Mouse (Mus musculus) telencephalon, adult 2 months (tissue): ENCODE measurements at regions not wholly inside any gene's neighbourhood (a gene's known extent, or its start where the extent isn't known, plus 50 kb on each side); places are given as distances from the start of the nearest gene placed in this dataset.

Experiments used
- DNase-seq: peaks from one replicate; pipeline ENCODE4 v3.0.0-alpha.2; 2011; ENCODE audit warnings: low read depth, low spot score

DNA sequence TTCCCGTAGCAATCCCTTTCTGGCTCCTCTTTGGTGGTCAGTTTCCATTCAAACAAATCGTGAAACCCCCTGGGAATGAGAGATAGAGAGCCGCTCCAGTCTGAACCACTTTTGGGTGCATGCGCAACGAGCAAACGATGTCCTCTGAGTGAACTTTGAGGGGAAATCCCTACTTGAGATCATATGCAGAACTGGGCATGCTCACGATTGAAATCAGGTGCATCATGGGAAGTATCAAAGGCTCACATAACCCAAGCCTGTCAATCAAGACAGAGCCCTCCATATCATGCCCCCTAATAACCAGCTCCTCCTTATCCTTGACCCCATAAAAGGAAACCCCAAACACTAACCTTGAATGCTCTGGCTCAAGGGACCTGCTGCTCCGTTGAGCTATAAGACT, 59.1 kb upstream of the Dio3 start:
- no peak for DNase-seq

DNA sequence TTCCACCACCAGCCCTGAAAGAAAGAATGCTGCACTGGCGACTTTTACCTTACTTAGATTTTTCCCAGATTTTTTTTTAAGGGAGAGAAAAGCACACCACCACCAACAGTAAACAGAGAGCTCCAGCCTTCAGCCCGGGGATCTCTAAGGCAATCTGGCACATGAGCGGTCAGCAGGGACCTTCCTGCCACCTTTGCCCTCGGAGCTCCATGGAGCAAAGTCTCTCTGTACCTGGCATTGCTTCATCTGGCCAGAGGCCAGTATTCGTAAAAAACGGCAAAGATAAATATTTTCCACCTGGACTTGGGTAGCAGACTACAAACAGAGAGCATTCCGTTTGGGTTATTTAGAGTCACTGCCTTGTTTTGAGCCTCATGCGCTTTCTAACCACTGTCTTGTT, 58.4 kb upstream of the Dio3 start:
- no peak for DNase-seq

DNA sequence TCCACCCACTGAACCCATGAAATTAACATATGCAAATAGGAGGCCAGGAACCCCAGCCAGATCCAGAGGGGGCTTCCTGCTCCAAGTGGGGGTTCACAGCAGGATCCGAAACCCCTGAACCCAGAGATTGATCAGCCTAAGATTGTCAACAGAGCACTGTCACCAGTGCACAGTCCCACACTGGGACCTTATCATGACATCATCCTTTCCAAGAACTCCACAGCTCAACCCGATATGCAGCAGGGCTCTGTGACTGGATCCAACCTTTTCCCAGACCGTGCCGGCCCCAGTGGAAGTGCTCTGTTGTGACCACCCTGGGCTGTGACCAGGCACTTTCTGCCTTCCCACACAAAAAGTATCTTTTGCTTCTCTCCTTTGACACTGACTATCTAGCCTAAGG, 57.7 kb upstream of the Dio3 start:
- DNase-seq, result no peak

DNA sequence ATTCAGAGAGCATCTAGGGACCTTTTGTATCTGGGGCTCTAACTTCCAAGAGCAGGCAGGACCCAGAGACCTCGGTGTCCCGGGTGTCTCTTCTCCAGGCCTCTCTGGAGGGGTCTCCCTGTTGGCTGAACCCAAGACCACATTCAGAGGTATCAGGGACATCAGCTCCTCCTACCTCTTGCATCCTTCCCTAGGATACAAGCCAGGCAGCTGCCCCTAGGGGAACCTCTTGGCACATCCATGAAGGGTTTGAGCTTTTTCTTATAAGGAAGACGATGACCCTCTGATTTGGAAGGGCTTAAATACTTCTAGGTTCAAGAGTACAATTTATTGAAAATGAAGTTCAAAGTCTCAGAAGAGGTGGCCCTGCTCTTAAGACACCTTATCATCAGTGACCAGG, 57.2 kb upstream of the Dio3 start:
- DNase-seq, result no peak

DNA sequence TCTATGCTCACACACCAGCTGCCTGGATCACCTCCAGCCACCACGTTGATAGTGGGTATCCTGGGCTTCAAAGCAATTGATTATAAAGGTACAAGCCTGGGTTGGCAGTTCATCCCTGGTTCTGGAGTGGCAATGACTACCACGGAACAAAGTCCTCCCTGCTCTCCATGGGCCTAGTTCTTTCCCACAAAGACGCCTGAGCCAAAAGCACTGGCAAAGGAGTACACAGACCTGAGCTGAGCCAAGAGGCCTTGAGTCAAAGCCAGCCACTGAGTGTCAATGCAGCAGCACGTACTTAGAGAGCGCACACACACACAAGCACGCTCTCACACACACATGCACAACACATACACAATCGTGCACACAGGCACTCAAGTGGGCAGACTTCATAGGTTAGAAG, 54.6 kb upstream of the Dio3 start:
- no peak for DNase-seq

DNA sequence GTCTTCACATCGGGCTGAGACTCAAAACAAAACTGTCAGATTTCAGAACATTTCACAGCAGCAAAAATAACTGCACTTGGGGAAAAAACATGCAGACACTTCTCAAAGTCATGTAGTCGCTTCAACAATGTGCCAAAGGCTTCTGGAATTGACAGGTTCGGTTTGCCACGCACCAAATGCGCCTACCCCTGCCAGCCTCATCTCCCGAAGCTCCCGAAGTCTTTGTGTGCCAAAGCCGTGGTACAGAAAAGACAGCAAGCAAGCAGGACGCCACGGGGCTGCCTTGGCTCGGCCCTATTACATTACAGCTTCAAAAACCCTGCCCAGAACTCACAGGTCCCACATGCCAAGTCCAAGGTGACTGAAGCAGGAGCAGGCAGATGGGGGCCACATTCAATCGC, 50.9 kb upstream of the Dio3 start:
- DNase-seq, result peak; percentile 86
